Mouse (Mus musculus): ENCODE data around the gene Acbd5.

GRCm38 (mm10) chr2:23071406-23071805, 3.4 kb downstream of the Acbd5 start:
- TF ChIP-seq POLR2A (IDR thresholded peaks at IDR 0.05; ENCODE audit: control insufficient read depth, extremely low read depth, insufficient read depth, low read length, poor library complexity) (no peak), CTCF (IDR thresholded peaks at IDR 0.05; ENCODE audit: borderline replicate concordance, control insufficient read depth, extremely low read depth, insufficient read depth, low read length, poor library complexity) (no peak)
